Mouse (Mus musculus) left cerebral cortex, adult 2 months (tissue): ENCODE measurements around the gene Gm20683. TPM values are rescaled to one million over a fixed set of nuclear protein-coding genes. Genes with fewer than 3 reads are reported as not detected.
A peak's percentile ranks its signal among the peaks of the same experiment; 100 is the strongest.

Experiments used
- DNase-seq, 2 experiments: peaks; one replicate each; pipeline ENCODE4 v3.0.0; 2021 to 2022; ENCODE audit warnings: low spot score in 2 of 2, mixed read lengths in 1 of 2; ENCODE audit errors: extremely low spot score in 1 of 2
- H3K27ac ChIP-seq: fragments of 200-600 bp; 2 replicates; pipeline ENCODE4 v1.8.1; 2022
- H3K4me3 ChIP-seq: fragments of 200-600 bp; 2 replicates; pipeline ENCODE4 v1.8.1; 2022
- CTCF ChIP-seq: fragments of 200-600 bp; IDR thresholded peaks from 2 replicates; pipeline ENCODE4 v1.8.1; 2022; ENCODE audit warnings: antibody characterized with exemption, mild to moderate bottlenecking, moderate library complexity
- intact Hi-C: fragments of 180-260 bp; cut with DNase I; formaldehyde crosslinking; loops from one replicate; pipeline ENCODE4 v1.15.1; 2025
- total RNA-seq, 2 experiments: library from RNA; stranded (reverse); gene quantifications; 2 replicates each; pipeline ENCODE4 v1.2.3; 2021

Gene Gm20683
- total RNA-seq, 2 experiments from 2014 or later, result 23.0 to 25.1 TPM

GRCm38 (mm10) chr17:25861704-25862612, 20.4 kb upstream of the Gm20683 start:
- intact Hi-C loops, result no loop called here
- peak overlapping the region; percentile 73 for H3K4me3 ChIP-seq
- H3K27ac ChIP-seq, result peak overlapping the region; percentile 97
- TF ChIP-seq CTCF, result no peak
- DNase-seq, result no peak

DNA sequence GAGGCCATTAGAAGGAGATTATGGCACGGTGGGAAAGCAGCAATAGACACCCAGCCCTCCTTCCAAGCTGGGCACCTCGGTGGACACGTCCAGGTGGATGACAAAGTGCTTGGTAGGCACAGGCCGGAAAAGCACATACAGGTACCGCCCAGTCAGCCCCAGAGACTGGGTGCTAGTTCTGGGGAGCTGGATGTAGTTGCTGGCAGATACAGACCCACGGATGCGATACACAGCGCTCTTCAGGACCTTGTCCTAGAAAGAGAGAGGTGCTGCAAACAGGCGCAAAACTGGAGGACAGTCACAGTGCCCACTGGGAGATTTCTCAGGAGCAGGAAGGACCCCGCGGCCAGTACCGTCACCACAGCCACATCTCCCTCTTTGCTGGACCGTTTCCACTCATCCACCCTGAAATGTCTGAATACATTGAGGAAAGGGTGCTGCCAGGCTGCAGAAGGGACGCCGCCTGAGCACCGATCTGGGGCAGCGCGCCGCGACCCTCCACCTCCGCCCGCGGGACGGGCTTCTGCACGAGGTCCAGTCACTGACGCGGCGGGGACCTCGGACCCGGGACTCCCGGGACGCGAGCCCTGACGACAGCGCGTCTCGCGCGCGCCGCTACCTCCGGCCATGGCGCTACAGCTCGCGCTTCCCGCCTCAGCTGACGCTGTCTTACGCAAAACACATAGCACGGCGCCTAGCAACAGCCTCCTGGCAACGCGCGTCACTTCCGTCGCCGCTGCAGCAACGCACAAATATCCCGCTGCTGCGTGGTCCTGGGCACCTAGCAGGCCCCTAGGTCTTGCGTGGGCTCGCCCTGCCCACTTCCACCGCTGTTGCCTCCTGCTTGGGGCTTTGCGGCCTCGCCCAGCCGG, 19.5 kb upstream of the Gm20683 start, which contains the start of gene Wdr90:
Gene Wdr90 (minus strand): TSS at position 670 of the 872 bp plus-strand sequence.
- TF ChIP-seq CTCF, result peak; percentile 22; the same call in 1 of the 2 replicates
- peak; percentile 93 to 94 for DNase-seq
- peak within 1 kb of the TSS; percentile 97 for H3K27ac ChIP-seq
- intact Hi-C loops, result no loop called here
- peak within 1 kb of the TSS; percentile 73 for H3K4me3 ChIP-seq

DNA sequence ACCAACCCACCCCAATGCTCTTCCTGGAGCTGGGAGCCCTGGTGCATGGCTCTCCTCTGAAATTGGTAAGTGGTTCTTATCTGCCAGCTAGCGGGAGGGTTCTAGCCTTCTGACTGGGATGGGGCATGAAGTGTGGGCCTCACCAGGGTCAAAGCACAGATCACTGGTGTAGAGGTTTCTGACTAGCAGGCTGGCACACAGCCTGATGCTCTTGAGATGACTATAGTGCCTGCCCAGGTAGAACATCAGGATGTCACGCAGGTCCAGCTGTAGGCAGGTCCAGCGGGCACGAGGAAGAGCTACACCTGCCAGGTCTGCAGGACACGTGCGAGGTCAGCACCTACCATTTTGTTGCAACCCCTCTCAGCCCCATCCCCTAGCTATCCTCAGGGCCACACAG, 18.7 kb upstream of the Gm20683 start:
- DNase-seq, result no peak
- H3K27ac ChIP-seq, result no peak overlapping the region
- H3K4me3 ChIP-seq, result no peak overlapping the region
- TF ChIP-seq CTCF, result no peak
- intact Hi-C loops, result no loop called here

DNA sequence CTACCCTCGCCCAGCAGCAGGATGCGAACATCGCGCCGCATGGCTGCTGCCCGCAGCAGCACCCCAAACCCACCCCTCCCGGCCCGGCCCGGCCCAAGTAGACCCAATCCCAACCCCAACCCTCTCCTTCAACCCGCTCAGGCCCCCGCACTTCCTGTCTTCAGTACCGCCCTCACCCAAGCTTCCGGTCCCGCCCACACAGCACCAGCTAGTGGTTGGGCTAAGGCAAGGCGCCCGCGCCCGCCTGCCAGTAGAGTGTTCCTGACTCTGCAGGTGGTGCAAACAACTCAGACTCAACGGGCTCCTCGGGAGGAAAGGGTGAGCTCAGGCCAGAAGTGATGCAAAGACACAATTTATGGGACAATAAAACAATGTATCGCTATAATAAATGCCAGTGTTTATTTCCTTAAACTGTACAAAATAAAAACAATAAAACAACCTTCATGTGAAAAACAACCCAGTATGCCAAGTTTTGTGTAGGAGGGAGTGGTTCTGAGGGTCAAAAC, 2.9 kb upstream of the Gm20683 start, which contains the start of gene Rhot2:
Gene Rhot2 (minus strand): TSS at position 456 of the 506 bp plus-strand sequence.
- intact Hi-C loops, result no loop called here
- peak; percentile 93 to 94 for DNase-seq
- peak within 1 kb of the TSS; percentile 85 for H3K4me3 ChIP-seq
- TF ChIP-seq CTCF, result peak; percentile 52
- H3K27ac ChIP-seq, result peak within 1 kb of the TSS; percentile 92

- DNase-seq, result peak in 1 of 2 experiments; percentile 39
- Histone ChIP-seq H3K27ac (peak overlapping the region; percentile 92), H3K4me3 (peak overlapping the region; percentile 85)
- TF ChIP-seq CTCF, result no peak; the same call in 1 of the 2 replicates
- intact Hi-C loops, result no loop called here
Observed at GRCm38 (mm10) chr17:25843636-25844395, 2.3 kb upstream of the Gm20683 start.

DNA sequence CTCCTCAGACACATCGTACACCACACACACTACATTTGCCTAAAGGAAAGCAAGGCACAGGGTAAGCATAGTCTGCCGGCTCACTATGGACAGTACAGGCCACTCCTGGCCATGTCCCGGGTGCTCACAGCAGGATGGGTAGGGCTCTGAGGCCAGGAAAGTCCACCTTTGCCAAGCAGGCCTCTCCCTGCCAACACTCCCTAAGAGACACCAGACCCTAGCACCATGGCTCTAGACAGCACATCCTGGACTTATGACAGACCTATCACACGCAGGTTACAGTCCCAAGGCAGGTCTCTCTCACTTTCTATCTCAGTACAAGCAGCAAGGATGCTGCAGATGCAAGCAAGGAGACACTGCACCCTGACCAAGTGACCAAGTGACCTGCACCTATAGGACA, 1.6 kb upstream of the Gm20683 start:
- no peak for TF ChIP-seq CTCF
- H3K4me3 ChIP-seq, result peak overlapping the region; percentile 85
- intact Hi-C loops, result no loop called here
- no peak for DNase-seq
- no peak overlapping the region for H3K27ac ChIP-seq

- intact Hi-C loops, result no loop called here
- no peak for DNase-seq
- TF ChIP-seq CTCF, result no peak
Observed at GRCm38 (mm10) chr17:25842509-25842908, 946 bp upstream of the Gm20683 start.

DNA sequence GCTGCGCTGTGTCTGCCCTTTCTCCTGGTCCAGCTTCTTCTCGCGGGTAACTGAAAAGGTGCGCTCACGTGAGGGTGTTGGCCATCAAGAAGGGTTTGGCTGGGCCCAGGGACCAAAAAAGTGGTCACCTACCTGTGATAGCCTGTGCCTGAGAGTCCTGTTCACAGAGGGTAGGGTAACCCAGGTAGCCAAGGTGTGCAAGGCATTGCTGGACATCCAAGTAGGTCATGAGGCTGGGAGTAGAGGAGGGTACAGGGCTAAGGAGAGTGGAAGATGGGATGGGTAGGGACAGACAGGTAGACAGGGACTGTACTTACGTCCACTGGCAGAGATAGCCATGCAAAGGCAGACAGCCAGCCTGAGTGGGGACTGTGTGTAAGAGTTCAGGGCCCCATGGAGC, 1.0 kb downstream of the Gm20683 start:
- no peak for TF ChIP-seq CTCF
- DNase-seq, result no peak
- intact Hi-C loops, result no loop called here
- Histone ChIP-seq H3K4me3 (no peak overlapping the region), H3K27ac (no peak overlapping the region)

More at GRCm38 (mm10) chr17:25842509-25842908, 946 bp upstream of the Gm20683 start:
- Histone ChIP-seq H3K27ac (no peak overlapping the region), H3K4me3 (no peak overlapping the region)

- no peak for DNase-seq
- TF ChIP-seq CTCF, result no peak
- Histone ChIP-seq H3K27ac (no peak overlapping the region), H3K4me3 (no peak overlapping the region)
- intact Hi-C loops, result no loop called here
Observed at GRCm38 (mm10) chr17:25839455-25840235, 1.9 kb downstream of the Gm20683 start.

DNA sequence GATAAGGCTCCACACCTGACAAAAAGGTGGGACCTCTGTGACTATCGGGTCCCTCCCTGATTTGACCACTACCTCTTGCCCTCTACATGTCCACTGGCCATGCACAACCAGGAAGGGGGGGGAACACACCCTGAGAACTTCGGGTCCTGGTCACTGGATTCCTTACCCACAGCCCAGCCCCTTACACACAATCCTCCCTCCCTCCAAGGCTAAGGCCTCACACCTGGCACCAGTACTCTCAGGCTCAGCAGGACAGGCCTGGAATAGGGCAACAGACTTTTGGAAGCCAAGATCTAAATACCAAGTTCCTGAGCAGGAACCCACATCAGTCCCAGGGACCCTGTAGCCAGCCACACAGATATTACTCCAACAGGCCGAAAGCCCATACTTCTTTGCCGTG, 2.7 kb downstream of the Gm20683 start:
- no peak overlapping the region for H3K27ac ChIP-seq
- no peak for TF ChIP-seq CTCF

More for the DNA sequence above, 2.7 kb downstream of the Gm20683 start:
- intact Hi-C loops, result no loop called here
- H3K4me3 ChIP-seq, result no peak overlapping the region
- DNase-seq, result no peak
